Mouse (Mus musculus) limb, embryonic 14.5 days (tissue): ENCODE measurements around the gene Rnf144a. TPM values are rescaled to one million over a fixed set of nuclear protein-coding genes. Genes with fewer than 3 reads are reported as not detected.
A peak's percentile ranks its signal among the peaks of the same experiment; 100 is the strongest.

ENCODE experiments used
- ATAC-seq: fragments of 200-750 bp; cut with Nextera tagmentation; 2 replicates; pipeline ENCODE4 v1.8.0; 2017; ENCODE audit warnings: low read depth, moderate number of reproducible peaks, moderate TSS enrichment; ENCODE audit not compliant: low FRiP score
- DNase-seq: peaks from one replicate; pipeline ENCODE4 v3.0.0-alpha.2; 2015; ENCODE audit warnings: low spot score
- H3K27ac ChIP-seq: fragments of 300-500 bp; sonication (generic); replicated peaks from 2 replicates; pipeline ENCODE4 v1.5.1; 2014; ENCODE audit warnings: low read depth, mild to moderate bottlenecking, low read length, moderate library complexity, mixed read lengths
- H3K27me3 ChIP-seq: fragments of 300-500 bp; sonication (generic); 2 replicates; pipeline ENCODE4 v1.6.1; 2014; ENCODE audit warnings: low read length, mixed read lengths; ENCODE audit not compliant: control insufficient read depth, insufficient read depth
- H3K36me3 ChIP-seq: fragments of 300-500 bp; sonication (generic); 2 replicates; pipeline ENCODE4 v1.6.1; 2014; ENCODE audit warnings: mild to moderate bottlenecking, low read length, moderate library complexity, mixed read lengths; ENCODE audit not compliant: control insufficient read depth, insufficient read depth
- H3K4me1 ChIP-seq: fragments of 300-500 bp; sonication (generic); 2 replicates; pipeline ENCODE4 v1.6.1; 2014; ENCODE audit warnings: antibody characterized with exemption, low read length, mixed read lengths; ENCODE audit not compliant: control insufficient read depth, insufficient read depth
- H3K4me2 ChIP-seq: fragments of 300-500 bp; sonication (generic); replicated peaks from 2 replicates; pipeline ENCODE4 v1.6.1; 2014; ENCODE audit warnings: low read depth, mild to moderate bottlenecking, low read length, moderate library complexity; ENCODE audit not compliant: severe bottlenecking
- H3K4me3 ChIP-seq: fragments of 300-500 bp; sonication (generic); replicated peaks from 2 replicates; pipeline ENCODE4 v1.5.1; 2014; ENCODE audit warnings: low read length
- H3K9ac ChIP-seq: fragments of 300-500 bp; sonication (generic); 2 replicates; pipeline ENCODE4 v1.6.1; 2014; ENCODE audit warnings: mild to moderate bottlenecking, low read depth, low read length, moderate library complexity; ENCODE audit not compliant: severe bottlenecking
- H3K9me3 ChIP-seq: fragments of 300-500 bp; sonication (generic); 2 replicates; pipeline ENCODE4 v1.6.1; 2016; ENCODE audit warnings: low read length; ENCODE audit not compliant: control insufficient read depth
- POLR2A ChIP-seq: fragments of 200-500 bp; IDR thresholded peaks from 2 replicates; pipeline ENCODE4 v1.8.0; 2012; ENCODE audit warnings: inconsistent platforms, mild to moderate bottlenecking, moderate library complexity, borderline replicate concordance; ENCODE audit not compliant: insufficient read depth, insufficient read length; ENCODE audit errors: extremely low read depth
- WGBS: fragments of 180-500 bp; shearing (Covaris S2); extraction: QIAGEN DNeasy Blood & Tissue Kit; methylation state at CpG from one replicate; pipeline ENCODE4 v1.1.7; 2014; 5-methylcytosine and 5-hydroxymethylcytosine counted together
- polyA plus RNA-seq, 2 experiments: library from polyadenylated mRNA; depleted of rRNA in 1 of 2; stranded (reverse) in 1 of 2; unstranded in 1 of 2; fragments of >200 nt; fragmentation: Nextera tagmentation in 1 of 2; extraction: Ambion mirVana in 1 of 2; gene quantifications; 2 replicates each; pipeline versions ENCODE4 v1.2.1 to v1.2.3; 2012 to 2014

Rnf144a gene
- polyA plus RNA-seq, 2 experiments: 33.3 to 34.6 TPM

DNA sequence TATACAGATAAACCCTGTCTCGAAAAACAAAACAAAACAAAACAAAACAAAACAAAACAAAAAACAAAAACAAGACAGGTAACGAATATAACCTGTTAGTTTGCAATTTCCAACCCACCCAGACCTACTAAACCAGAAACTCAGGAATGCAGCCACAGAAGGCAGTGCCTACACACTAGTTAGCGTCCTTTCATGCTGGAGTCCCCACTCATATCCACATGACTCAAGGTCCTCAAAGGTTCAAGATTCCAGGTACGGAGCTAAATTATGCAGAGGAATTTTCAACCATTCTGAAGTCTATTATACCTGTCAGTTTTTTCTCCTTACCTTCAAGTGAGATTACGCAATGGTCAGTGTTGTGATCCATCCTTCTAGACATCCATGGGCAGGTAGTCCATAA lies 70.6 kb downstream of the Rnf144a start:
- Histone ChIP-seq H3K4me2 (no peak overlapping the region), H3K27me3 (no peaks in the 10 kb centered on the region), H3K4me3 (no peak overlapping the region), H3K9me3 (no peaks in the 10 kb centered on the region), H3K4me1 (peaks cover 7% of the 10 kb centered on the region), H3K9ac (no peak overlapping the region), H3K27ac (no peak overlapping the region), H3K36me3 (peaks cover 3% of the 10 kb centered on the region; the same call in 1 of the 2 replicates)
- no peak for ATAC-seq
- WGBS: 94% methylated on average over 5 of the region's 5 CpGs
- TF ChIP-seq POLR2A: no peak
- DNase-seq: no peak

DNA sequence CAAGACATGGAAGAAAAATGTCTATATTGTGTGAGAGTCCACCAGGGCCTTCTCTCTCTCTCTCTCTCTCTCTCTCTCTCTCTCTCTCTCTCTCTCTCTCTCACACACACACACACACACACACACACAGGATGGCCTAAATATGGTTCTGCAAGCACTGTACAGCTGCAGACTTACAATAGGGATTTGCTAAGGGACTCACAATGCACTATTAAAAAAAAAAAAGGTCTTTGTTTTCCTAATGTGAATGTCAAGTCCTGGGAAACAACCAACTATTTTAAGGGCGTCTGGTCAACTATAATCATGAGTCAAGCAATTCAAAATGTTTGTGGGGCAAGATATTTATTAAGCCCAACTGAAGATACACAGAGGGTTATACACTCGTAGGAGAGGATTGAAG lies 71.9 kb downstream of the Rnf144a start:
- Histone ChIP-seq H3K9ac (no peak overlapping the region), H3K9me3 (no peaks in the 10 kb centered on the region), H3K27ac (no peak overlapping the region), H3K4me1 (peaks cover 7% of the 10 kb centered on the region), H3K27me3 (no peaks in the 10 kb centered on the region), H3K4me3 (no peak overlapping the region), H3K36me3 (peaks cover 14% of the 10 kb centered on the region), H3K4me2 (no peak overlapping the region)
- 69% methylated on average over 2 of the region's 2 CpGs for WGBS
- DNase-seq: no peak
- TF ChIP-seq POLR2A: no peak
- ATAC-seq: no peak

DNA sequence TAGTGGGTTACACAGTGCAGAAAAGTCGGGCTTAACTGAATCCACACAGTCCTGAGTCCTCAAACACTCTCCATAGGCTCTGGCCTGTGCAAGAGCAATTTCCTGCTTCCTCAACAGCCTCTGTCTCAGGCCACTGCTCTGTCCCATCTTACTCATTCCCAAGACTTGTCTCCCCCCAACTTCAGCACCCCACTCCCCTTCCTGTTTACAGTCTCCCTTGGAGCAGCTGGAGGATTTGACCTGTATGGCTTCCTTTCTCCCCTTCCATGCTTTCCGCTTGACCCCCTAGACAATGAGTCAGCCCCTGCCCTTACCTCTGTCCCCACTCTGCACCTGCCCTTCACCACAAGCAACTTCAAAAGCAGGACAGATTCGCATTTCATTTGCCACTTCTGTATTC lies 72.4 kb downstream of the Rnf144a start:
- no peak for TF ChIP-seq POLR2A
- DNase-seq (no peak), ATAC-seq (no peak)
- Histone ChIP-seq H3K9me3 (no peaks in the 10 kb centered on the region), H3K9ac (no peak overlapping the region), H3K4me2 (no peak overlapping the region), H3K27ac (no peak overlapping the region), H3K36me3 (peaks cover 19% of the 10 kb centered on the region), H3K4me3 (no peak overlapping the region), H3K27me3 (no peaks in the 10 kb centered on the region), H3K4me1 (peaks cover 7% of the 10 kb centered on the region)
- WGBS: 84% methylated on average over 3 of the region's 3 CpGs

DNA sequence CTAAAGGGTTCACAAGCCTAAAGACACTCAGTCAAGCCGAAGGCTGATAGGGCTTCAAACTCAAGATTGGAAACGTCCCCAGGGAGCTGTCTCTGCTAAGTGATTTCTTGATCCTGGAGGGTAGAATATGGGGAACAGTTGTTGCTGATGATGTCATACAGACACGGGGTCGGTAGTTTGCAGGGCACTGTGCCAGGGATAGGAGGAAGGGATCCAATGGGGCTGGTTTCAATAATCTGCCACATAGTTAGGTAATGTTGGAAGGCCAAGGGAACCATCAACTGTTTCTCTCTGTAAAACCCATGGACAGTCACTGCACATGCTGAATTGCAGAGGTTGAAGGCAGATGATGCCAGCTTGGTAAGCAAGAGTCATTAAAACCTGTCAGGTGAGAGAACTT lies 73.0 kb downstream of the Rnf144a start:
- 43% methylated on average over 4 of the region's 4 CpGs for WGBS
- peak; percentile 30 for DNase-seq

DNA sequence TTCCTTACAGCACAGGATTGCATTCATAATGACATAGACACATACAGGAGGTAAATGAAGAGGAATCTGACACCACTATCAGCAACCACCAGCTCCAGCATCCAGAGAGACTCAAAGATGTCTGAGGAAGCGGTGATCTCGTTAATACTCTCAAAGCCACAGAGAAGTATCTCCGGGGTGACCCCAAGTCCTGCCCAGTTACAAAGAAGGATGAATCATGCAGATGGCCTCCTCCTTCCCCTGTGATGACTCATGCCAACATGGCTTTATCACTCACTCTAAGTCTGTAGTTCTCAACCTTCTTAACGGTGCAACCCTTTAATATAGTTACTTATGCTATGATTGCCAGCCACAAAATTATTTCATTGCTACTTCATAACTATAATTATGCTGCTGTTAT lies 74.4 kb downstream of the Rnf144a start:
- H3K36me3 ChIP-seq: peaks cover 23% of the 10 kb centered on the region
- H3K27me3 ChIP-seq: no peaks in the 10 kb centered on the region
- H3K9me3 ChIP-seq: no peaks in the 10 kb centered on the region
- ATAC-seq (no peak), DNase-seq (no peak)
- peaks cover 7% of the 10 kb centered on the region for H3K4me1 ChIP-seq
- 84% methylated on average over 4 of the region's 4 CpGs for WGBS
- H3K27ac ChIP-seq: no peak overlapping the region
- no peak overlapping the region for H3K9ac ChIP-seq
- TF ChIP-seq POLR2A: no peak
- no peak overlapping the region for H3K4me3 ChIP-seq
- no peak overlapping the region for H3K4me2 ChIP-seq

More for the DNA sequence above, 73.0 kb downstream of the Rnf144a start:
- Histone ChIP-seq H3K27ac (no peak overlapping the region; the same call in 1 of the 2 replicates), H3K9ac (no peak overlapping the region), H3K4me2 (no peak overlapping the region), H3K4me3 (no peak overlapping the region), H3K27me3 (no peaks in the 10 kb centered on the region), H3K9me3 (no peaks in the 10 kb centered on the region), H3K4me1 (peaks cover 7% of the 10 kb centered on the region), H3K36me3 (peaks cover 25% of the 10 kb centered on the region)
- TF ChIP-seq POLR2A: no peak
- ATAC-seq: no peak

DNA sequence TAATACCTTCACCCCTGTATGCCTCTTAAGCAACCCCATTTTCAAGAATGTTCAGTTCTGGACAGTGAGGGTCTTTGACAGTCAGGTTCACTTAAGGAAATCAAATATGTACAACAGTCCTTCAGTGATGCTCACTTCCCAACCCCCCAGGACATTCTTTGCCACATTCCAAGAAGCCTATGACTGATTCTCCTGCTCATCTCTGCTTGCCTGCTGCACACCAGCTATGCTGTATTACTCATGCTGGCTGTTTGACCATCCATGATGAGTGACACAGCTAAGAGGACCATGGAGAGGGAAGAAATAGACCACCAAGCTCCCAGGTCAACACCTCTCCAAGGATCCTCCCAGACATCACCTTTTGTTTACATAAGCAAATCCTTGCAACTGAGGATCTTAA lies 75.2 kb downstream of the Rnf144a start:
- Histone ChIP-seq H3K9me3 (no peaks in the 10 kb centered on the region), H3K4me2 (no peak overlapping the region), H3K27me3 (no peaks in the 10 kb centered on the region), H3K36me3 (peaks cover 23% of the 10 kb centered on the region), H3K4me1 (peaks cover 7% of the 10 kb centered on the region), H3K9ac (no peak overlapping the region), H3K27ac (no peak overlapping the region), H3K4me3 (no peak overlapping the region)
- DNase-seq (no peak), ATAC-seq (no peak)
- TF ChIP-seq POLR2A: no peak
